Mouse (Mus musculus): ENCODE results near the gene Psg16.
"Not testable (repeated sequence)": the region's sequence is repeated elsewhere in the genome, so short reads cannot be mapped to it uniquely, and the experiment has no call there.

The Psg16 gene

DNA sequence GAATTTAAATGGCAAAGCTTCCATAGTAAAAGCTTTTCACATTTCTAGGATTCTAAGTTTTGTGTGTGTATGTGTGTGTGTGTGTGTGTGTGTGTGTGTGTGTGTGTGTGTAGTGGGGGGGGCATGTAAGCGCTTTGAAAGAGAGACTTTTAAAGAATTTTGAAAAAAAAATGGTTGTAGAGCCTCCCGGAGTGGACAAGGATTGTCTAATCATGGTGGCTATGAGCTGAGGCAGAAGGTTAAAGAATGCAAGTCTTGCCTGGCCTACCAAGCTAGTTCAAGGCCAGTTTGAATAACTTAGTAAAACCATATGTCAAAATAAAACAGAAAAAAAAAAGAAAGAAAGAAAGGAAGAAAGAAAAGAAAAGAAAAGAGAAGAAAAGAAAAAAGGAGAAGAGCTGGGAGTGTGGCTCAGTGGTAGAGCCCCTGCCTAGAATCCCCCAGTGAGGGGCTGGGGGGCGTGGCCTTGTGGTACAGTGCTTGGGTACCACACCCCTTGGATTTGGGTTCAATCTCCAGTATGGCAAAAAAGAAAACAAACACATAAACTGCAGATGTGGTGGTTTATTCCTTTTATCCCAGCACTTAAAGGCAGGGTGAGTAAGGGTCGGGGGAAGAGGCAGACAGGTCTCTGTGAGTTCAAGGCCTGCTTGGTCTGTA, 18.4 kb upstream of the Psg16 start:
- no peak for DNase-seq (ENCODE audit: low read depth, low spot score)

DNA sequence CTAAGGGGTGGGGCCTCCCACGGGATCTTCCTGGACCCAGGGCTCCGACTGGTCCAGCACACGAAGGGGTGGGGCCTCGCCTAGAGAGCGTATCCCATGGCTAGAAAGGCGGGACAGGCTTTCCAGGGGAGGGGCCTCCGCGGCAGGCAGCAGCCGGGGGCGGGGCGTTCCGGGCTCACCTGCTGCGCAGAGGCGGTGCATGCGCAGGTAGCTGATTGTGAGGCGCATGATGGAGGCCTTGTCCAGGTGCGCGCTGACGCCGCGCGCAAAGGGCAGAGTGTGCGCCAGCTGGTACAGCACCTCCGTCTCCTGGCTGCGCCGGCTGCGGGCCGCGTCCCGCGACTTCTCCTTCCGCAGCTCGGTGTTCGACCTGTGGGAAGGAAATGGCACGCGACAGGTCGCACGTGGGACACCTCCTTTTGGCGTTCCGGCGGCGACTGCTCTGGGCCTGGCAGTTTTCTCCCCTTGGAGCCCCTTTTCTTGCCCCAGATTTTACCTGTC, 17.7 kb upstream of the Psg16 start:
- DNase-seq (ENCODE audit: low read depth, low spot score): peak; percentile 80

DNA sequence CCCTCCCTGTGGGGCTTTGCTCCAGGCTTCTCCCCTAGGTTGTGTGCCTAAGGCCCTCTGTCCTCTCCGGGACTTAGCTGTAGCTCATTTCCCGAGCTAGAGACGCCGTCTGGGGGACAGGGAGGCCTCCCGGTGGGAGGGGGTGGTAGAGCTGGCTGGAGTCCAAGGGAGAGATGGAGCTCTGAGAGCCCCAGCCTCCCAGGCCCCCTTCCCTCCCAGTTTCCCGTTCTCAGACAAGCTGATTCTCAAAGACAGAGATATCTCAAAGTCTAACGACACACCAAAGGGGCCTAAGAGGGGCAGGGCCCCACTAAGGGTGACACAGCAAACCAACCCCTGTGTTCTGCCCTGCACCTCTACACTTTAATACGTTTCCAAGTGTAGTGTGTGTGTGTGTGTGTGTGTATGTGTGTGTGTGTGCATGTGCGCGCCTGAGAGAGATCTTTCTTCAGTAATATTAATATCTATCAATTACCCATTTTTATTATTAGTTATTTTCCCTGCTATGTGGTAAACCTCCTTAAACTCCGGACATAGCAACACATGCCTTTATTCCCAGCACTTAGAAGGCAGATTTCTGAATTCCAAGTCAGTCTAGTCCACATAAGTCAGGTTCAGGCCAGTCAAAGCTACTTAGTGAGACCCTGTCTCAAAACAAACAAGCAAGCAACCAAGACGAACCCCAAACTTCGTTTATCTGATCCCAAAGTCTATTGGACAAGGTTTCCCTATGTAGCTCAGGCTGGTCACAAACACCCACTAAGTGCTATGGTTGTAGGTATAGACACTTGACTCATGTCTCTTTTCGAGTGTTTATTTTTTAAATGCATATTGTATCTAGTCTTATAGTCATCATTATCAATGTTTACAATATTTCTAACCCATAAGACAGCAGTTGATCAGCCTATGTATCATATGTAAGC, 17.0 kb upstream of the Psg16 start:
- no peak for DNase-seq (ENCODE audit: low read depth, low spot score)

DNA sequence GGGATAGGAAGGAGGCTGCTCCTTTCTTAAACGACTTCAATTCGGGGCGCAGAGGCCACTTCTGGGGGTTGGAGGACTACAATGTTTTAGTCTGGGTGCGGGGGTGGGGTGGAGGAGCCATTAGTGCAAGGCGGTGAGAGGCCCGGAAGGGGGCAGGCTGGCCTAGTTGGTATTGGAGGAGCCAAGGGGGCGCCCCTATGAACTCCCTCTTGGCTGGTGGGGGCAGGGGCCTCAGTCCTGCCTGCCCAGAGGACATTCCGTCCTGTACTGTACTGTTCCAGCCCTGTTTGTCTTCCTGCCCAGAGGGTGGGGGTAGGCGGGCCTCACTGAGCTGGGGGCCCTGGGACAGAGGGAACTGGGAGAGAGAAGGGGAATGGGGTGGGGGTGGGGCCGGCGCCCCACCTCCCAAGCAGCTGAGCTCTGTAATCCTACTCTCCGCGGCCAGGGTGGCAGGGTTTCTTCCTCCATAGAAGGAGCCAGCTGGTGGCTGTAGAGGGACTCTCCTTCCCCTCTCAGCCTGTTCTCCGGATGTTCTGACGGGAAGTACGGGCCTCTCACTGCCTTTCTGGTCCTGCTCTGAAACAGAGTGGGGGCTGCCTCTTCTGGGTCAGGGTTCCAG, 15.7 kb upstream of the Psg16 start:
- DNase-seq (ENCODE audit: low read depth, low spot score): peak; percentile 75

DNA sequence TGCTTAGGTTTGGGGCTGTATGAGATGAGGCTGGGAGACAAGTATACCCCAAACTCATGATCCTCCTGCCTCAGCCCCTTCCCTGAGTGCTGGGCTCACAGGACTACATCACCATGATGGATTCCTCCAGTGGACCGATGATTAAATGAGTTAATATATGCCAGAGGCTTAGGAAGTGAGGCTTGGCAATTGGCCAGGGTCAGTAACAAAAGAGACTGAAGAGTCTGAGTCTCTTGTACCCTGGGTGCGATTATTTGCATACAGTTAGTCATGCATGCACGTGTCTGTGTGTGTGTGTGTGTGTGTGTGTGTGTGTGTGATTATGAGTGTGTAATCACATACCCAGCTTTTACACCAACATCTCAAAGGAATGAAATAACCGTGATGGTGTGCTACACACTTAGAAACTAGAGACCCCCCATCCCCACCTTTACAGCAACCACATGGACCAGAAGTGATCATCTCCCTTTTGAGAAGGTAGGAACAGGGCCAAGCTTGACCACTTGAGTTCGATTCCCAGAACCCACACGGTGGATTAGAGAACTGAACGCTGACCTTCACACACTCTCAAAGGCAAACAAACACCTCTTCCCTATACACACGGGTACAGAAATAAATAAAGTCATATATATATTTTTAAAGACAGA, 14.9 kb upstream of the Psg16 start:
- DNase-seq (ENCODE audit: low read depth, low spot score): no peak

DNA sequence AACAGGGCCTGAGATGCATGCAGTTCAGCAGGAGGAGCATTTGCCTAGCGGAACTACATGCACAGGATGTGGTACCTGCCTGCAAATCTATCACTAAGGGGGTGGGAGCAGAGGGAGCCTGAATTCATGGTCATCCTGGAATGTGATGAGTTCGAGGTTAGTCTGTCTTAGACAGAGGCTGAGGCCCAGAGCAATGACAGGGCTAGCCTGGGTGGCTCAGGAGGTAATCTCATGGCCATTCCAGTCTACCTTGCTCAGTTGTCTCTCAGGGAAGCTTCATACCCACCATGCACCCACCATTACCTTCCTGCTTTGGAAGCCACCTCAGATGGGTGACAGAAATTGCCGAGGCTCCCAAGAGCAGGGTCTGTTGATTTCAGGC, 14.4 kb upstream of the Psg16 start:
- DNase-seq (ENCODE audit: low read depth, low spot score): no peak

DNA sequence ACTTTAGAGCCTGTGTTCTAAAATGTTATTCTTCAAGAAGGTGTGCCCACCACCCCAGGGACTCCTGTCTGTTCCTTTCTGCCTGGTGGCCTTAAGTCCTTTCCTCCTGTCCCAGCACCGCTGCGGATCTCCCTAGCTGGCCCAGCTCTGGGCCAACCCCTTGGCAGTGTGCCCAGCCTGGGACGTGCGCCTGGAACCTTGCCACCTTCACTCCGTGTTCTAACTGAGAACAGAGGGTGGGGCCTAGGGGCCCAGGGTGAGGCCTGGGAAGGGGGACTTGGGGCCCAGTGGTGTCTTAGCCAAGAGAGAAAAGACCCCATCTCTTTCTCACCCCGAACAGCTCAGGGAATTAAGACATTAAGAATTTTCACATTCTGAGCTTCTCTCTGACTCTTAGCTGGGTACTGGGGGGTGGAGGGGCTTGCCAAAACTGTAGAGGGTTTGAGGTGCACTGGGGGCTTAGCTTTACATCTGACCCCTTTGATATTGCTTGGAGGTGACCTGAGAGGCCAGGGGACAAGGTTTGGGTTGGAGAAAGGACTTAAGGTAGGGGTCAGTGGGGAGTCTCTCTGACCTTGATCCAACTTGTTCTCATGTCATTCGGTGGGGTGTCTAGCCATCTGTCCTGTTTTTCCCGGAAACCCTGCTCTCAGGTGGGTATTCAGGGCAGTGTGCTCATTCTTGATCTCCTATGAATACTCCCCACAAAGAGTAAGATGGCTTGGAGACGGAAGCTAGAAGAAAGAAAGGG, 13.6 kb upstream of the Psg16 start:
- no peak for DNase-seq (ENCODE audit: low read depth, low spot score)

DNA sequence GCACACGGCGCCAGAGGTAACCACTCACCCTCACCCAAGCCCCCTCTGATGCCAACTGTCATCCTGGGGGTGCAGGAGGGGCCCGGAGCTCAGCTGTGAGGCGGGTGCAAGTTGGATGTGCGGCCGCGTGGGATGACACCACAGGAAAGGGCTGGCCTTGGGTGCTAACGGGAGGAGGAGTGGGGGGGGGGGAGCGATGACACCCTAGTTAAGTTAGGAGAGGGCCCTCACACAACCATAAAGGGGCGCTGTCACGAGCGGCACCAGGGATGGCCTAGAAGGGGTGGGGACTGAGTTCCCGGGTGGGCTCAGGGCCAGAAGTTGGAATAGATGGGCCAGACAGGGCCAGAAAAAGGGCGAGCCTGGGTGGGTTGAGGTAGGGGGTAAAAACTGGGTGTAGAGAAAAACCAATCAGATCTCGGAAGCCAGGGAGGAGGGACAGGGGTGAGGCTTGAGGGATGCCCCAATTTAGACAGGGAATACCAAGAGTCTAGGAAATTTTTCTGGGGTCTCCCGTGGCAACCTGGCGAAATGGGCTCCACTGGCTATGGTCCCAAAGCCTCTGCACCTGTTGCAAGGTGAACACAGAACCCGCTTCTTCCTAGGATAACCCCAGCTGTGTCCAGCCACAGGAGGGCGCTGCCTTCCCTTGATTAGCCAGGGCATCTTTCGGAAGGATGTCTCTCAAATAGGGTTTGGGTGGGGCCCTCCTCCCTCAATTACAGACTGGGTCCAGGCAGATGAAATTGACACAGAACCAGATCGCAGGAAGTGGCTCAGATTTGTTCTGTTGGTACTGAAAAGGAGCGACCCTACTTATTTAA, 12.8 kb upstream of the Psg16 start:
- no peak for DNase-seq (ENCODE audit: low read depth, low spot score)

DNA sequence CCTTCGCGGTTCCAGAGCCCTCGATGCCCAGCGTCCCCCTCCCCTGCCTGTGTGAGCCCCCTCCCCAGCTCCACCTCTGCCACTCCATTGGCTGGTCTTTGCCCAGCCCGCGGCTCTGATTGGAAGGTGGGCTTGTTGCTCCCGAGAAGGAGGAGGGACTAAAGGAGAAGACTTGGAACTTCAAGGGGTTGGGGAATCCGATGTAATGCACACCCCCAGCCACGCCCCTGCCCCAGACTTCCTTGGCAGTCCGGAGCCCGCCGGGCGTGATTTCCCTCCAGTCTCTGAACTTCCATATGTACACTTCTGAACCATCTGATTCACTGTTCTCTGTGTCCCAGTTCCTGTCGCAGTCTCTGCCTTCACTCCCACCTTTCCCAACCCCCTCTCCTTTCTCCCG, 11.5 kb upstream of the Psg16 start, which contains the start of gene Hif3a:
Hif3a (minus strand) TSS at position 39 of the 400 bp plus-strand sequence.
- DNase-seq (ENCODE audit: low read depth, low spot score): peak; percentile 91

DNA sequence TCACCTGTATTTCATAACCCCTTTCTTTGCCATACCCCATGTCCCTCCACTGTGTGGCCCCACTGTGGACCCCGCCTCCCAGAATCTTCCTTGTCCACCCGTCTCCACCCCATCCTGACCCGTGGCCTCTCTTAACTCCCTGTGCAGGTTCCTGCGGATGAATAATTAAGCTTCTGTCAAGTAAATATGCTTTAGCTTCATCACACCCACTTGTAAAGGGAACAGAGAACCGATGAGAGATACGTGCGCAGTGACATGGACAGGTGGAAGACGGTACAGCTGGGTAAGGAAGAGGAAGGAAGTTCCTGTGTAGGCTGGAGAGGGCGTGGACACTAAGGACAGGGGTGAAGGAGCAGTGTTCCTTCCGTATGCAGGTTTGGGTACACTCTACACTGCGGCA, 11.0 kb upstream of the Psg16 start:
- DNase-seq (ENCODE audit: low read depth, low spot score): no peak

DNA sequence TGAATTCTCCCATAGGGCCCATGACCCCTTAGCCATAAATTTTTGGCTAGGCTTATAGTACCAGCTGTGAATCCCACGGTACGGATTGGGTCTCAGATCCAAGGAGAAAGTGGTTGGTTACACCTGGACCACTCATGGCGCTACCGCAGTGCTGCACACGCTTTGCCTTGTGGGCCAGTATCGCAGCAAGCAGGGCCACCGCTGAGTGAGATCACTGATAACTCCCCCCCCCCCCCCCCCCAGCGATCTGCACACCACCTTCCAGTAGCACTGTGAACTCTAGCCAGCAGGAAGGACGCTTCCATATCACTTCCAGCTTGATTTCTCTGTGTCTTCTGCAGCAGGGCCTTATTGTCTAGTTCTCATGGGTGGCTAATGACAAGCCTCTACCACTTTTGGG, 8.2 kb upstream of the Psg16 start:
- DNase-seq (ENCODE audit: low read depth, low spot score): no peak

DNA sequence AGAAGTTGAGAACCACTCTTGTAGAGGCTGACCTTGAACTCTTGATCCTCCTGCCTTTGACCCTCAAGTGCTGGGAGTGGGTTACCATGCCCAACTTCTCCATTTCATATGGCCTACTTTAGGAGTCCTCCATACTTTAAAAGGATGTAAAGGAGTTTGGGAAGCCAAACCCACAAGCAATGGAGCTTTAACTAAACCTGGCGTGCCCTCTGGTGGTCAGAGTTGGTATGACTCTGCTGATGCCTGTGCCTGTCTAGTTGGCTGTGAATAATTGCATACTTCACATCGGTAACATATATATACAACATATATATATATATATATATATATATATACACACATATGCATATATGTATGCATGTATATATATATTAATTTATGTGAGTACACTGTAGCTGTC, 7.4 kb upstream of the Psg16 start:
- DNase-seq (ENCODE audit: low read depth, low spot score): peak; percentile 80

DNA sequence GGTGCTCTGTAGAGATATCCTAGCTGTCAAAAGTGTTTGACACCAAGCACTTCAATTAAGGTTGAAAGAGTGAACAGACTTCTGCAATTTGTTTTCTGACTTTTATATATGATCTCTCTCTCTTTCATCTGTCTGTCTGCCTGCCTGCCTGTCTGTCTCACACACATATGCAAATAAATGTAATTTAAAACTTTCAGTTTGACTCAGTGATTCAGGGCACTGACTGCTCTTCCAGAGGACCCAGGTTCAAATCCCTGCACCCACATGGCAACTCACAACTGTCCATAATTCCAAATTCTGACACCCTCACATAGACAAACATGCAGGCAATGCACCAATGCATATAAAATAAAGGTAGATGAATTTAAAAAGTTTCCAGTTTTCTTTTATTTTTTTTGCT, 6.8 kb upstream of the Psg16 start:
- DNase-seq (ENCODE audit: low read depth, low spot score): no peak

DNA sequence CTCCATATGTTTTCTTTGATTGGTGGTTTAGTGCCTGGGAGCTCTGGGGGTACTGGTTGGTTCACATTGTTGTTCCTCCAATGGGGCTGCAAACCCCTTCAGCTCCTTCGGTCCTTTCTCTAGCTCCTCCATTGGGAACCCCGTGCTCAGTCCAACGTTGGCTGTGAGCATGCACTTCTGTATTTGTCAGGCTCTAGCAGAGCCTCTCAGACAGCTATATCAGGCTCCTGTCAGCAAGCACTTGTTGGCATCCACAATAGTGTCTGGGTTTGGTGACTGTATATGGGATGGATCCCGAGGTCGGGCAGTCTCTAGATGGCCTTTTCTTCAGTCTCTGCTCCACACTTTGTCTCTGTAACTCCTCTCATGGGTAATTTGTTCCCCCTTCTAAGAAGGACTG, 6.2 kb upstream of the Psg16 start:
- not testable (repeated sequence) for DNase-seq (ENCODE audit: low read depth, low spot score)

DNA sequence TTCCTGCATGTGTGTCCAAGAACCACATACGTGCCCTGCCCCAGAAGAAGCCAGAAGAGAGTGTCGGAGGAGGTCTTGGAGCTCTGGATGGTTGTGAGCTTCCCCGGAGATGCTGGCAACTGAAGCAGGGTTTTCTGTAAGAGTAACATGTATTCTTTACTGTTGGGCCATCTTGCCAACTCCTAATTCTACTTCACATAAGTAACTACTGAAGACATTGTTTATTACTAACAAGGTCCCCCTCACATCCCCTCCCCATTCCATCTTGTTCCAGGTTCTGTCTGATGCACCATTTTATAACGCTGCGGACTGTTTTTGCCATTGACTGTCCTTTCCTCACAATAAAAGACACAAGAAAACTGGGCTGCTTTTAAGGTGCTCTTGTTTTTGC, 332 bp upstream of the Psg16 start:
- no peak for DNase-seq (ENCODE audit: low read depth, low spot score)

DNA sequence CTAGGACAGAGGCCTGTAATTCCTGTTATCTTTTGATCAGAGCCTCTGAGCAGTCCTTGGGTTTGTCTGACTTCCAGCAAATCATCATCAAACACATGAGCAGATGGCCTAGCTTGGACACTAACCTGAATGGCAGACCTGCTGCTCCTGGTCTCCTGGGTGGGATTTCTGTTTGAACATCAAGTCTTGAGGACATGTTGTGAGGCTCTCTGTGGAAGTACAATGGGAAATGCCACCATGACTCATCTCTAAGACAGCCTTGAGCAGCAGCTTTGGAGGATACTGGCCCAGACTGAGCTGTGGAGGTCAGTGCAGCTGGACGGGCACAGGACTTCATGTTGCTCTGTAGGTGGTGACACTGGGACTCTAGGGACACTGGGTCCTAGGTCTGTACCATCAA, 2.7 kb downstream of the Psg16 start:
- DNase-seq (ENCODE audit: low read depth, low spot score): no peak

DNA sequence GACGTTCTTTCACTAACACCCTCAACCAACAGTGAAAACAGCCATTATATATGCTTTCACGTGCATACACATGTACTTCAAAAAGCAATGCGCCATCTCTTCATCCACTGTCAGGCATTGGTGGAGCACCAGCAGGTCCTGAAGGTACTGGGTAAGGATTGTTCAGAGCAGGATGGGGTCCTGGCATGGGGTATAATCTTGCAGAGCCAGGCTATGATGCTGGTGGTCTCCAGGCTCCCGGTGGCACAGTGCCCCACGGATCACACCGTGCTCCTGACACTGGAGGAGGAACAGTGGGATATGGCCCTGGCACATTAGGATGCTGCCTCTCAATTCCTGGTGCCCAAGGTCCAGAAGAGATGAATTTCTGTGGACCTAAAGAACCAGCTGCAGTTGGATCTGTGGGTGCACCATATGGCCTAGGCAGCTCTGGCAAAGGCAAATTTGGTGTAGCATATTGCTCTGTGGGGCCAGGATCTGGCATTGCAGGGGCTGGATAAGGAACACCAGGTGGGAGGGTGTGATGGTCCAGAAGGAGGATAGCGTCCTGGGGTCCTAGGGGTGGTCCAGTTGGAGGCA, 4.3 kb downstream of the Psg16 start:
- DNase-seq (ENCODE audit: low read depth, low spot score): no peak

DNA sequence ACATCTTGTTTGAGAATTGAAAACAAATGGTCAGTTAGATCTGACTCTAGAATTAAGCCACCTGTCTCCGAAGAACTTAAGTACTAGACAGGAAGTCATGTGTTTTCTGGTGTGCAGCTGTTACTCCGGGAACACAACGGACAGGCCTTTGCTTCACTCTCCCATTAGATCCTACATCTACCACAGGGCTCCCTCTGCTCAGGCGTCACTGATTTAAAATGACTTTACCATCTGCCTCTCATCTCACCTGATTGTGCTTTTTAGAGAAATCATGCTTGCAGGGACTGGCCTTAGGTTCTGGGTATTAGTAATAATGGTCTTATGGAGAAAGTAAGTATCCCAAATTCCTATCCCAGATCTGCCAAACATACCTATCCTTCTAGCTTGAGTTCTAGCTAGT, 8.9 kb downstream of the Psg16 start:
- no peak for DNase-seq (ENCODE audit: low read depth, low spot score)

DNA sequence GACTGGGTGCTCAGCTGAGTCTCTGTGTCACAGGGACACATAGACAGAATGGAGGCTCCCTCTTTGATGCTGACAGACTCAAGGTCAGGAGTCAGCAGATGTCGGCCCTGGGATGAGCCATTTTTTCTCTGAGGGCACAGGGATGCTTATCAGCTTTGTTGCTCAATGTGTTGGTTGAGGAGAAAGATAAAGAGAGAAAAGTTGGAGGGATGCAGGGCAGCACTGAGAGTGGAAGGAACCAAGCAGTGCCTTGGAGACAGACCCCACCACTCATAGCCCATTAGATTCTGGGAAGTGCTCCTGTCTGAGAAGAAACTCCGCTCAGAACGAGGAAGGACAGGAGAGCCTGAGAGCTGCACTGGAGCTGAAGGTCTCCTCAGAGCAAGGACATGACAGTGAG, 13.9 kb downstream of the Psg16 start:
- no peak for DNase-seq (ENCODE audit: low read depth, low spot score)

DNA sequence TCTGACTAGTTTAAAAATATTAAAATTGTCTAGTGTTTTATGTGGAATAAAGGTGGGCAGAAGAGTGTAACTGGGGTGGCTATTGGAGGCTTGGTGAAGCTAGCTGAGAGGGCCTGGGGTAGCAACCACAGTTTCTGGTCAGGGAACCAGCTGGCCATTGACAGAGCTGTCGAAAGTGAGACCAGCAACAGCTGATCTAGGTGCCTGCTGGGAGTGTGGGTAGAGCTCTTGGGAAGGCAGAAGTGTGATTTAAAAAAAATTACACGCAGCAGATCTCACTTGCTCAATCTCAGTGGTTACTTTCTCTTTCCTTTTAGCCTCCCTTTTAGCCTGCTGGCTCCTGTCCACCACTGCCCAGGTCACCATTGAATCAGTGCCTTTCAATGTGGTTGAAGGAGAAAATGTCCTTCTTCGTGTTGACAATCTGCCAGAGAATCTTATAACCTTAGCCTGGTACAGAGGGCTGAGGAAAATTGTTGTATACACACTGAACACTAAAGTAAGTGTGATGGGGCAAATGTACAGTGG, 16.3 kb downstream of the Psg16 start:
- DNase-seq (ENCODE audit: low read depth, low spot score): no peak

All from forelimb bud, embryonic 11.5 days (tissue).